Mouse (Mus musculus) forebrain, embryonic 11.5 days (tissue): Measurements from ENCODE around the gene Rims1. TPM values are rescaled to one million over a fixed set of nuclear protein-coding genes. Genes with fewer than 3 reads are reported as not detected.

Experiments
- ATAC-seq: fragments of 200-750 bp; cut with Nextera tagmentation; replicated peaks from 2 replicates; pipeline ENCODE4 v1.8.0; 2017; ENCODE audit warnings: moderate TSS enrichment; ENCODE audit not compliant: low FRiP score
- DNase-seq: peaks from one replicate; pipeline ENCODE4 v3.0.0-alpha.2; 2017; ENCODE audit warnings: low spot score
- H3K27ac ChIP-seq: fragments of 300-500 bp; sonication (generic); 2 replicates; pipeline ENCODE4 v1.5.1; 2014; ENCODE audit warnings: low read depth, low read length
- H3K27me3 ChIP-seq: fragments of 300-500 bp; sonication (generic); 2 replicates; pipeline ENCODE4 v1.6.1; 2014; ENCODE audit warnings: mild to moderate bottlenecking, low read length, mixed read lengths; ENCODE audit not compliant: control insufficient read depth, insufficient read depth
- H3K36me3 ChIP-seq: fragments of 300-500 bp; sonication (generic); 2 replicates; pipeline ENCODE4 v1.6.1; 2014; ENCODE audit warnings: mild to moderate bottlenecking, low read length, moderate library complexity, mixed read lengths; ENCODE audit not compliant: control insufficient read depth, insufficient read depth
- H3K4me1 ChIP-seq: fragments of 300-500 bp; sonication (generic); replicated peaks from 2 replicates; pipeline ENCODE4 v1.6.1; 2014; ENCODE audit warnings: low read length, mixed read lengths; ENCODE audit not compliant: control insufficient read depth, insufficient read depth
- H3K4me2 ChIP-seq: fragments of 300-500 bp; sonication (generic); 2 replicates; pipeline ENCODE4 v1.6.1; 2014; ENCODE audit warnings: low read depth, mild to moderate bottlenecking, low read length, moderate library complexity, mixed read lengths; ENCODE audit not compliant: severe bottlenecking
- H3K4me3 ChIP-seq: fragments of 300-500 bp; sonication (generic); 2 replicates; pipeline ENCODE4 v1.5.1; 2014; ENCODE audit warnings: low read depth, low read length
- H3K9ac ChIP-seq: fragments of 300-500 bp; sonication (generic); 2 replicates; pipeline ENCODE4 v1.6.1; 2014; ENCODE audit warnings: low read length
- H3K9me3 ChIP-seq: fragments of 300-500 bp; sonication (generic); 2 replicates; pipeline ENCODE4 v1.6.1; 2016; ENCODE audit warnings: low read length, mixed read lengths; ENCODE audit not compliant: control insufficient read depth
- WGBS: fragments of 180-500 bp; shearing (Covaris S2); extraction: QIAGEN DNeasy Blood & Tissue Kit; methylation state at CpG from one replicate; pipeline ENCODE4 v1.1.7; 2014; 5-methylcytosine and 5-hydroxymethylcytosine counted together
- polyA plus RNA-seq: library from polyadenylated mRNA; unstranded; fragments of >200 nt; fragmentation: Nextera tagmentation; extraction: Ambion mirVana; gene quantifications from 2 replicates; pipeline ENCODE4 v1.2.1, GENCODE M21; 2014

The Rims1 gene
- polyA plus RNA-seq, 1 experiment from 2014 or later, result 3.1 TPM

GRCm38 (mm10) chr1:22789391-22789909, 16.3 kb downstream of the Rims1 start:
- Histone ChIP-seq H3K27ac (no peak overlapping the region), H3K4me2 (no peak overlapping the region), H3K9me3 (no peaks in the 10 kb centered on the region), H3K36me3 (no peaks in the 10 kb centered on the region), H3K27me3 (no peaks in the 10 kb centered on the region), H3K4me3 (no peak overlapping the region), H3K4me1 (no peaks in the 10 kb centered on the region), H3K9ac (no peak overlapping the region)
- 26% methylated on average over 7 of the region's 7 CpGs for WGBS
- DNase-seq (no peak), ATAC-seq (no peak)

GRCm38 (mm10) chr1:22787616-22788015, 18.2 kb downstream of the Rims1 start:
- 95% methylated on average over 5 of the region's 5 CpGs for WGBS
- H3K4me3 ChIP-seq, result no peak overlapping the region
- no peak for ATAC-seq

DNA sequence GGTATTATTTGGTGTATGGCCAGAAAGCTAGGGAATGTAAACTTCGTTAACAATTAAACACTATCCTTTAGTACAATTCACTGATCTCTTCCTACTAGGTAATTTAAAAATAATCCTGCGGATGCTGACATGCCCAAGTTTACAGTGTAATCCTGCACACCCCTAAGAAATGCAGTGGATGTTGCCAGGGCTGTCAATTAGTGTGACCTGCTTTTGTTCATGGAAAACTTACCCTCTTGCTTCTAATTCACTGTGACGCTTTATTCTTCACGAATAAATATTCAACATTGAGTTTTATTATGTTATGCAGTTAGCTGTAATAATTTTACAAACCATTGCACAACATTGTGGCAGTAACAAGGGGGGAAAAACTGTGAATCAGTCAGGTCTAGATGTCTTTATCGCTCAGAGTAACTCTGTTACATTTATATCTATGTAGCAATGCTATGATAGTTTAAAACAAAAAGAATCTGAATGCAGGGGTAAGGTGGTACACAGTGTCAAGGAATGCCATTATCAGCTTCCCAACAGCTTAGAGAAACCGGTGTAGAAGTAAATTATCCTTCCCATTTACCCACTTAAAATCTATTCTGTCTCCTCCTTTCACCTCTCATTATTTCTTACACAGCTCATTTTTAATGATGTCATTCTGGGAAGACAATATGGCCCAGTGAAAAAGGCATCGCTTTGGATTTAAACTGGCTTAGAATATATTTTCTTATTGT, 35.1 kb downstream of the Rims1 start:
- no peaks in the 10 kb centered on the region for H3K4me1 ChIP-seq
- no peaks in the 10 kb centered on the region for H3K36me3 ChIP-seq
- H3K27ac ChIP-seq, result no peak overlapping the region
- no peak overlapping the region for H3K9ac ChIP-seq
- ATAC-seq (no peak), DNase-seq (no peak)
- H3K4me3 ChIP-seq, result no peak overlapping the region
- WGBS, result 66% methylated on average over 7 of the region's 7 CpGs
- H3K27me3 ChIP-seq, result no peaks in the 10 kb centered on the region
- no peak overlapping the region for H3K4me2 ChIP-seq
- no peaks in the 10 kb centered on the region for H3K9me3 ChIP-seq

More at GRCm38 (mm10) chr1:22787616-22788015, 18.2 kb downstream of the Rims1 start:
- H3K27ac ChIP-seq, result no peak overlapping the region
- H3K9ac ChIP-seq, result no peak overlapping the region
- DNase-seq, result no peak
- no peaks in the 10 kb centered on the region for H3K36me3 ChIP-seq
- no peaks in the 10 kb centered on the region for H3K27me3 ChIP-seq
- H3K4me2 ChIP-seq, result no peak overlapping the region
- H3K9me3 ChIP-seq, result no peaks in the 10 kb centered on the region
- no peaks in the 10 kb centered on the region for H3K4me1 ChIP-seq

DNA sequence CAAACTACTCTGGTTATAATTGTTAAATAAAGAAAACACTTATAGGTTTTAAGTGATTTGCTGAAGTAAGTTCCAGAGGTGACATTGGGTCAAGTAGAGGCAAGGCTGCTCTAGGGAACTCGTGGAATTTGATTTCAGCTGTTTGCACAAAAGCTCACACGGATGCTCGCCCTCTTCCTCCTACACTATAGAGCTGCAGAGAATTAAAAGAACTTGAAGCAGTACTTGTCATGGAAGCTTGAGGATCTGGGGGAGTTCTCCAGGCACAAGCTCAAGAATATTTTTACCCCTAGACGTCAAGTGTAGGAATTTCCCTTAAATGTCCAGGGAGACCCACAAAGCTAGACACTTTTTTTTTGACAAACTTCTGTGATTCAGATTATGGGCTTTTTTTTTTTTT, 42.4 kb downstream of the Rims1 start:
- Histone ChIP-seq H3K9me3 (no peaks in the 10 kb centered on the region), H3K4me3 (no peak overlapping the region), H3K9ac (no peak overlapping the region), H3K27ac (no peak overlapping the region), H3K4me2 (no peak overlapping the region), H3K36me3 (no peaks in the 10 kb centered on the region), H3K27me3 (no peaks in the 10 kb centered on the region), H3K4me1 (no peaks in the 10 kb centered on the region)
- 87% methylated on average over 4 of the region's 4 CpGs for WGBS
- ATAC-seq, result no peak
- no peak for DNase-seq

- DNase-seq, result no peak
- ATAC-seq, result no peak
- Histone ChIP-seq H3K9me3 (no peaks in the 10 kb centered on the region), H3K4me2 (no peak overlapping the region), H3K27me3 (no peaks in the 10 kb centered on the region), H3K4me1 (no peaks in the 10 kb centered on the region), H3K4me3 (no peak overlapping the region), H3K27ac (no peak overlapping the region), H3K9ac (no peak overlapping the region), H3K36me3 (no peaks in the 10 kb centered on the region)
- 96% methylated on average over 5 of the region's 5 CpGs for WGBS
Observed at GRCm38 (mm10) chr1:22762780-22763179, 43.0 kb downstream of the Rims1 start.

- H3K4me2 ChIP-seq, result no peak overlapping the region
- no peaks in the 10 kb centered on the region for H3K4me1 ChIP-seq
- ATAC-seq (no peak), DNase-seq (no peak)
- H3K27ac ChIP-seq, result no peak overlapping the region
- H3K9me3 ChIP-seq, result no peaks in the 10 kb centered on the region
- H3K36me3 ChIP-seq, result no peaks in the 10 kb centered on the region
- no peaks in the 10 kb centered on the region for H3K27me3 ChIP-seq
- no peak overlapping the region for H3K4me3 ChIP-seq
- H3K9ac ChIP-seq, result no peak overlapping the region
- WGBS, result 80% methylated on average over 2 of the region's 2 CpGs
Observed at GRCm38 (mm10) chr1:22750536-22750935, 55.3 kb downstream of the Rims1 start.

DNA sequence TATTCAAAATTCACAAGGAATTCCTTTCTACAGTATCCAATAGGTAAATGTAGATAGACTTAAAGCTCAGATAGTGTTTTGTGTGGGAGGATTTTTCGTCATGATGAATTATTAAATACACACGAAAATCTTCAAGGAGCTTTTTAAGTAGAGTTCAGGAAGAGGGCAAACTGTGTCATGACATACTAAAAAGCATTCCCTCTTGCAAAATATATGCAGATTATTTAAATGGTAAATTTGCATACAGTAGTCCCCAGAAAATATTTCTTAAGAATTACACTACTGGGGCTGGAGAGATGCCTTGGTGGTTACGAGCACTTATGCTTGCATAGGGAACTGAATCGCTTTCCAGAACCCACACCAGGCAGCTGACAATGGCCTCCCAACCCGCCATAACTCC, 61.1 kb downstream of the Rims1 start:
- no peaks in the 10 kb centered on the region for H3K9me3 ChIP-seq
- no peak overlapping the region for H3K27ac ChIP-seq
- no peak overlapping the region for H3K4me3 ChIP-seq
- 91% methylated on average over 5 of the region's 5 CpGs for WGBS
- H3K4me2 ChIP-seq, result no peak overlapping the region
- ATAC-seq (no peak), DNase-seq (no peak)
- no peaks in the 10 kb centered on the region for H3K36me3 ChIP-seq
- H3K4me1 ChIP-seq, result no peaks in the 10 kb centered on the region
- H3K9ac ChIP-seq, result no peak overlapping the region
- H3K27me3 ChIP-seq, result no peaks in the 10 kb centered on the region

- Histone ChIP-seq H3K36me3 (no peaks in the 10 kb centered on the region), H3K4me2 (no peak overlapping the region), H3K4me1 (no peaks in the 10 kb centered on the region), H3K27ac (no peak overlapping the region), H3K9me3 (no peaks in the 10 kb centered on the region), H3K4me3 (no peak overlapping the region), H3K27me3 (no peaks in the 10 kb centered on the region), H3K9ac (no peak overlapping the region)
- ATAC-seq (no peak), DNase-seq (no peak)
- WGBS, result 85% methylated on average over 6 of the region's 6 CpGs
Observed at GRCm38 (mm10) chr1:22737491-22737890, 68.3 kb downstream of the Rims1 start.

GRCm38 (mm10) chr1:22734429-22734828, 71.4 kb downstream of the Rims1 start:
- Histone ChIP-seq H3K4me2 (no peak overlapping the region), H3K27me3 (no peaks in the 10 kb centered on the region), H3K36me3 (no peaks in the 10 kb centered on the region), H3K27ac (no peak overlapping the region), H3K4me1 (no peaks in the 10 kb centered on the region), H3K4me3 (no peak overlapping the region), H3K9me3 (no peaks in the 10 kb centered on the region), H3K9ac (no peak overlapping the region)
- ATAC-seq (no peak), DNase-seq (no peak)
- 98% methylated on average over 2 of the region's 2 CpGs for WGBS
